Mouse (Mus musculus): ENCODE data around the gene Atf6b. TPM values are rescaled to one million over a fixed set of nuclear protein-coding genes. Genes with fewer than 3 reads are reported as not detected.

Gene Atf6b
- polyA plus RNA-seq (2014; fragmentation: Illumina TruSeq; extraction: RNeasy Lipid Tissue Mini Kit (QIAGEN cat#74804); ENCODE audit: low read depth, low replicate concordance), result 2.6 TPM

DNA sequence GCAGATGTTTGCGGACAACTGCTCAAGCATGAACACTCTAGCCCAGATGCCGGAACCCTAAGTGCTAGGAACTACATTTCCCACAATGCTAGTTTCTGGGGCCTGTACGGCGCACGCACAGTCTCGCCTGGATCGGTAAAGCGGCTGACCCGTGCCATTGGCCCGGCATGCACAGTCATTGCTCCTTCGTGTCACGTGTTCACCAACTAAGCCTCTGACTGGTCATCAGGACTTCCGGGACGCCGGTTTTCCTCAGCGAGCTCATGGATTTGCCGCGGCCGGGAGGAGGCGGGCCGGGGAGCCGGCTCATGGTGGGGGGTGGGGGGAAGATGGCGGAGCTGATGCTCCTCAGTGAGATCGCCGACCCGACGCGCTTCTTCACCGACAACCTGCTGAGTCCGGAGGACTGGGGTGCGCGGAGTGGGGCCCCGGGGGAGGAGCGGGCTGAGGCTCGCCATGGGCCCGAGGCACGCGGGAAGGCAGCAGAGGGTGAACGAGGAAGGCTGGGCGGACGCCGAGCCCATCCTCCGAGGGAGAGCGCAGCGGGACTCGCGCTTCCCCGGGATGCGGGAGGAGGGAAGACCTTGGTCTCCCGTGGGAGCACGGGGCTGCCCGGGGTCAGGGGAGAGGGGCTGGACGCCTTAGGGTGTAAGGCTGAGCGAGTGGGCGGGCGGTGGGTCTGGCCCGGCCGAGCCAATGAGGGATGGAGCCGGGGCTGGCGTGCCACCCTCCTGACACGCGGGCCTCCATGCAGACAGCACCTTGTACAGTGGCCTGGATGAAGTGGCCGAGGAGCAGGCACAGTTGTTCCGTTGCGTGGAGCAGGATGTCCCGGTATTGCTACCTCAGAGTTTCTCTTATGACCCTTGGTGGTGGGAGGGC is at the start of gene Atf6b:
Gene Atf6b, plus strand, starts transcription at position 241 of the 882 bp plus-strand sequence.

DNA sequence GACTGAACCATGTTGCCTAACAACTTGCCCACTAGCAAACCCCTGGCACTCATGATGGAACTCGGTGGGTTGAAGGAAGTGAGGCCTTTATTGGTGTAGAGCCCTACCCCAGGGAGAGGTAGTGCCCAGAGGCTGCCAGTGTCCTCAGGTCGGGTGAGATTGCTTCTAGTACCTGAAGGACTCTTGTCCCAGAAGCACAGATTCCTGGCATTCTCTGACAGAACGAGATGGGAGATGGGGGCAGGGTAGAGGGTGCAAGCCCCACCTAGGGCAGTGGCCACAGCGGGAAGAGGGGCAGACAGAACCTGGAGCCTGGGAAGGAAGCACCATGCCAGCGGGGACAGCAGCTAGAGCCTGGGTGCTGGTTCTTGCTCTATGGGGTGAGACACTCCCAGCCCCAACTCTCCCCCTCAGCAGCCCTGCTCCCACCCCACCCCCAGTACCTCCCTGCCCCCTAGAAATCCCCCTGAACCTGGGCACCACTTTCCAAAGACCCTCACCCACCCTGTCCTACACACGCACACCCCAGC is 49.3 kb upstream of the Atf6b start, which contains the start of gene Ager:
Gene Ager, plus strand, starts transcription at position 297 of the 530 bp plus-strand sequence.

DNA sequence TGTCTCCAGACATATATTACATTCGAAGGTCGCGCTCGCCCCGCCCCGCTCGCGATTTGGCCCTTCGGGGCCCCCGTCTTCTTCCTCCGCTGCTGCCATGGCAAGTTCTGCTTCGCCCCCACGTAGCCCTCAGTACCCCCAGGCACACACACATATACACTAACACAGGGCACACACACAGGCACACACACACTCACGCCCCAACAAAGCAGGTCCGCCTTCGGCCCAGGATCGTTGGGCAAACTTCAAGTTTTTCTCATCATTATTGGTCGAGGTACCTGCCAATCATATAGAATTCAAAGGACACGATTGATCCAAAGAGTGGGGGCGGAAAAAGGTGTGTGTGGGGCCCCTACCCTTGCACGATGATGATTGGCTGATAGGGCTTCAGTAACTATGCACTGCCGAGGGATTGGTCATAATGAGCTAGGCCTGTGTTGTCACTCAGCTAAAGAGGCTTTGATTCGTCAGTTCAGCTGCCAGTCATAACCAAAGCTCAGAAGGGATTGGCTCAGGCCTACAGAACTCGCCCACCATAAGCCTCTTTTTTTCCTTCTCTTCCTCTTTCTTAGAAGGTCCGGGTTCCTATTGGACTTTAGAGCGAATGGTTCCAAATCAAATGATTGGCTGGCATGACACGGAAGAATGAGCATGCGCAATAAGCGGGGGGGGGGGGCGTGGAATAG is 43.4 kb upstream of the Atf6b start, which contains the start of gene Rnf5:
Gene Rnf5, minus strand, starts transcription at position 316 of the 686 bp plus-strand sequence.

DNA sequence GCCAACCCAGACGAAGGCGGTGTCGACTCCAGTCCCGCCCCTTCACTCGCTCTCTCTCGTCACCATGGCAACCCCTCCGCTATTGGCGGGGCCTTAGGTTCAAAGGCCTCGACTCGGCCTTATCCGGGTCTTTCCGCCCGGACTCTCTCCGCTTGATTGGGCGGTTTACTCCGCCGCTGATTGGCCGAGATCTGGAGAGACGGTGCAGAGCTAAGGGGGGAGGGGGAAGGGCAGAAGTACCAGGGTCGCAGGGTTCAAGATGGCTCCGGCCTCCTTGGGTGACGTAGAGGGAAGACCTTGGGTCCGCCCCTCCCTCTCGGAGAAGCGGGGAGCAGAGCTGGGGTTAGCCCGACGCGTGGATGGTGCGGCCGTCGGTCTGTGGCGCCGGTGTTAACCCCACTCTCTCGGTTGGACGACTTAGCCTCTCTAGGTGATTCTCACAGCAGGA is 42.9 kb upstream of the Atf6b start, which contains the start of gene Agpat1:
Gene Agpat1, plus strand, starts transcription at position 202 of the 448 bp plus-strand sequence.

DNA sequence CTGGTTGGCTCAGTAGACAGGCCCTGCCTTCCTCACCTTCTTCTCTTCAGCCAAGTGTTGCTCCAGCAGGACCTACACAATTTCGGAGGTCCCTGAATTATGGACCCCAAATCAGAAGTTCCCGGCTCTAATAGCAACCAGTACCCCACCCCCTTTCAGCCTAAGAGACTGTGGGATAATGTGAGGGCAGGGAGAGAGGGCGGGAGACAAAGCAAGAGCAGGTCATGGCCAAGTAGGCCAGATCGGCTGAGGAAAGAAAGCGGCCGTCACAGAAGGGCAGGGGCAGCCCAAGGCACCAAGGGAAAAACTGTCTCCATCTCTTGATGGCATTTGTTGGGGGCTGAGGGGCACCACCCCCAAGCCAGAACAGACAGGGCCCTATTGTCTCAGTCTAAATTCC is 31.1 kb upstream of the Atf6b start, which contains the start of gene Egfl8:
Gene Egfl8, minus strand, starts transcription at position 101 of the 400 bp plus-strand sequence.

DNA sequence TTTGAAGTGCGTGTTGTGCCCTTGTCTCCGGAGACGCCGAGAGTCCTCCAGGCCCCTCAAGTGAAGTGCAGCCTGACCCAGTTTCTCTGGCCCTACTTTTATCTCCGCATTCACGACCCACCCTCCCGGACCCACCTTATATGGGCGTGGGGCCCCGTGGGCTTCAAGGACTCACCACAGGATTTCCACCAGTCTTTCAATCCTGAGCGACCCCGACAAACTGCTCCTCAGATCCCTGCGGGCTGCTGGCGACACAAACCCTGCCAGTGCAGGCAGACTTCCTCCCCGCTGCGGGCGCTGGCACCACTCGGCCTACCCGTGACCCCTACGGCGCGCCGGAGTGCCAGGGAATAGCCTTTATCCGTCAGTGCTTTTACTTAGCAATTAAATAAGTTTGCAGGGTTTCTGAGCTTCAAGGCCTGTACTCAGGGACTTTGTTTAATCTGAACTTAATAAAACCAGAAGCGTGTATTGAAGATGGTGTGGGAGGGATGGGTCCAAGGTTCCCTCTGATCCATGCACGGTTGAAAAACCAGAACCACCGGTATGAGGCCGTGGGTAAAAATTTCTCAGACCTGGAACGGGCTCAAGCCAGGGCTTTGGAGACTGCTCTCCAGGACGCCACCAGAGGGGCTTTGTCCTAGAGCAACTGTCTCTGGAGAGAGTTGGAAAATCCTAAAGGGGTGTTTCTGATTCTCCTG is 18.9 kb upstream of the Atf6b start, which contains the start of gene Ppt2:
Gene Ppt2, minus strand, starts transcription at position 568 of the 701 bp plus-strand sequence.

DNA sequence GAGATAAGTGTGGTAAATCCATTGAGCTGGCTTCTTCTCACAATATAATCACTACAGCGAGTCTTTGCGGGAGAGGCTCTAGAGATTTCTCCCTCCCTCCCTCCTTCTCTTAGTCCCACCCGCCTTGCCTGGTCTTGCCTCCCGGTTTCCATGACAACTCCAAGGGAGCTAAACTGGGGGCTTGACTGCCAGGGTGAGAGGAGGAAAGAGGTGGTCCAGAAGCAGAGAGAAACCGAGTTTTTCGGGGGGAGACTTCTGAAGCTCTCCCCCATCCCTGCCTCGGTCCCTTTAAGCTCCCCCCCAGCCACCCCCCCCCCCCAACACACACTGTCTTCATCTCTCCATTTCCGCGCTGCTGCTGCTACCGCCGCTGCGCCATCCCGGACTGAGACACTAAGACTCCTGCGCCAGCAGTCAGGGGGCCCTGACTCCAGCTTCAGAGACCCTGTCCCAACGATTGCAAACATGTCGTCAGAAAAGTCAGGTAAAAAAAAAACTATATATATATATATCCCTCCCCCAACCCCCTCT is 17.7 kb upstream of the Atf6b start, which contains the start of gene Prrt1:
Gene Prrt1, plus strand, starts transcription at position 313 of the 531 bp plus-strand sequence.

DNA sequence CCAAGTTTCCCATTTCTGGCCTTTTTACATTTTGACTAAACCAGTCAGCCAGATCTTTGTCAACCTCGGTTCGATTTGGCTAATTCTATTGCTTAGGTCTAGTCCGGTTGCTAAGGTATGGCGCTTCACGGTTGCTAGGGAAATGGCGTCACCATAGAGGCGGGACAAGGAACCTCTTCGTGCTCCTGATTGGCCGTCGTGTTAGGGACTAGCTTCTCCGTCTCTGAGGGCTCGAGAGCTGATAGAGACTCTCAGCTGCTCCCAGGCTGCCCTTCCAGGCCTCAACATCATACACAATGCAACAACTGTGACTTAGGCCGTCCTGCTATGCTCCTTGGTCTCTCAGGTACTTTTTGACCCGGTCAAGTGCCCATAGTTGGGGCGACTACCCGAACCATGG is 2.3 kb upstream of the Atf6b start, which contains the start of gene Fkbpl:
Gene Fkbpl, plus strand, starts transcription at position 157 of the 400 bp plus-strand sequence.

DNA sequence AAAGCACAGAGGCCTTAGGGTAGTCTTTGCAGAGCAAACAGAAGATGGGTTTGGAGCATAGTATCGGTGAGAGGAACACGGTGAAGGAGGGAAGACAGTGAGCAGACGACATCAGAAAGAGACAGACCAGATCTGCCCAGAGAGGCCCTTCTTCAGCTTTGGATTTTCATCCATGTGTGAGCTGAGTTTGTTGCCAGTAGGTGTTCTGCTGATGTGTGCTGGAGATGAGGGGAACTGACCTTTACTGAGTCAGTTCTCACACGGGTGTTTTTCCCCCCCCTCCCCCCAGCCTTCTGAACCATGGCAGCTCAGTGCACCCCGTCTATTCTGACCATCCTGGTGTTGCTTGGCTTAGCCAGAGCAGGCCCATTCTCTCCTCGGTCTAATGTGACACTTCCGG is 23.3 kb downstream of the Atf6b start, which contains the start of gene Tnxb:
Gene Tnxb, plus strand, starts transcription at position 301 of the 400 bp plus-strand sequence.

Other genes starting within 250 kb of the Atf6b start
- gene BC051142, start 248.3 kb upstream of the Atf6b start, polyA plus RNA-seq (2014; fragmentation: Illumina TruSeq; extraction: RNeasy Lipid Tissue Mini Kit (QIAGEN cat#74804); ENCODE audit: low read depth, low replicate concordance), result 3.4 TPM
- not detected for gene Btnl4, start 169.8 kb upstream of the Atf6b start, polyA plus RNA-seq (2014; fragmentation: Illumina TruSeq; extraction: RNeasy Lipid Tissue Mini Kit (QIAGEN cat#74804); ENCODE audit: low read depth, low replicate concordance)
- gene Btnl6, start 129.8 kb upstream of the Atf6b start, polyA plus RNA-seq (2014; fragmentation: Illumina TruSeq; extraction: RNeasy Lipid Tissue Mini Kit (QIAGEN cat#74804); ENCODE audit: low read depth, low replicate concordance), result not detected
- gene Notch4, start 82.9 kb upstream of the Atf6b start, polyA plus RNA-seq (2014; fragmentation: Illumina TruSeq; extraction: RNeasy Lipid Tissue Mini Kit (QIAGEN cat#74804); ENCODE audit: low read depth, low replicate concordance), result 1.3 TPM
- gene Gpsm3, start 57.3 kb upstream of the Atf6b start, polyA plus RNA-seq (2014; fragmentation: Illumina TruSeq; extraction: RNeasy Lipid Tissue Mini Kit (QIAGEN cat#74804); ENCODE audit: low read depth, low replicate concordance), result not detected
- gene Pbx2, start 55.9 kb upstream of the Atf6b start, polyA plus RNA-seq (2014; fragmentation: Illumina TruSeq; extraction: RNeasy Lipid Tissue Mini Kit (QIAGEN cat#74804); ENCODE audit: low read depth, low replicate concordance), result 14.3 TPM
- not detected for gene Ager, start 49.3 kb upstream of the Atf6b start, polyA plus RNA-seq (2014; fragmentation: Illumina TruSeq; extraction: RNeasy Lipid Tissue Mini Kit (QIAGEN cat#74804); ENCODE audit: low read depth, low replicate concordance)
- gene Rnf5, start 43.5 kb upstream of the Atf6b start, polyA plus RNA-seq (2014; fragmentation: Illumina TruSeq; extraction: RNeasy Lipid Tissue Mini Kit (QIAGEN cat#74804); ENCODE audit: low read depth, low replicate concordance), result 60.1 TPM
- gene Agpat1, start 42.9 kb upstream of the Atf6b start, polyA plus RNA-seq (2014; fragmentation: Illumina TruSeq; extraction: RNeasy Lipid Tissue Mini Kit (QIAGEN cat#74804); ENCODE audit: low read depth, low replicate concordance), result 3.4 TPM
- not detected for gene Egfl8, start 31.2 kb upstream of the Atf6b start, polyA plus RNA-seq (2014; fragmentation: Illumina TruSeq; extraction: RNeasy Lipid Tissue Mini Kit (QIAGEN cat#74804); ENCODE audit: low read depth, low replicate concordance)
- gene Ppt2, start 18.6 kb upstream of the Atf6b start, polyA plus RNA-seq (2014; fragmentation: Illumina TruSeq; extraction: RNeasy Lipid Tissue Mini Kit (QIAGEN cat#74804); ENCODE audit: low read depth, low replicate concordance), result 5.6 TPM
- 3.4 TPM for gene Prrt1, start 17.6 kb upstream of the Atf6b start, polyA plus RNA-seq (2014; fragmentation: Illumina TruSeq; extraction: RNeasy Lipid Tissue Mini Kit (QIAGEN cat#74804); ENCODE audit: low read depth, low replicate concordance)
- gene Fkbpl, start 2.4 kb upstream of the Atf6b start, polyA plus RNA-seq (2014; fragmentation: Illumina TruSeq; extraction: RNeasy Lipid Tissue Mini Kit (QIAGEN cat#74804); ENCODE audit: low read depth, low replicate concordance), result 4.7 TPM
- 0.17 TPM for gene Tnxb, start 23.4 kb downstream of the Atf6b start, polyA plus RNA-seq (2014; fragmentation: Illumina TruSeq; extraction: RNeasy Lipid Tissue Mini Kit (QIAGEN cat#74804); ENCODE audit: low read depth, low replicate concordance)
- gene C4b, start 96.7 kb downstream of the Atf6b start, polyA plus RNA-seq (2014; fragmentation: Illumina TruSeq; extraction: RNeasy Lipid Tissue Mini Kit (QIAGEN cat#74804); ENCODE audit: low read depth, low replicate concordance), result 9.4 TPM
- gene Cyp21a1, start 157.4 kb downstream of the Atf6b start, polyA plus RNA-seq (2014; fragmentation: Illumina TruSeq; extraction: RNeasy Lipid Tissue Mini Kit (QIAGEN cat#74804); ENCODE audit: low read depth, low replicate concordance), result 560 TPM
- 11.5 TPM for gene Stk19, start 189.8 kb downstream of the Atf6b start, polyA plus RNA-seq (2014; fragmentation: Illumina TruSeq; extraction: RNeasy Lipid Tissue Mini Kit (QIAGEN cat#74804); ENCODE audit: low read depth, low replicate concordance)
- 3.9 TPM for gene Dxo, start 189.9 kb downstream of the Atf6b start, polyA plus RNA-seq (2014; fragmentation: Illumina TruSeq; extraction: RNeasy Lipid Tissue Mini Kit (QIAGEN cat#74804); ENCODE audit: low read depth, low replicate concordance)
- 3.8 TPM for gene Skiv2l, start 203.1 kb downstream of the Atf6b start, polyA plus RNA-seq (2014; fragmentation: Illumina TruSeq; extraction: RNeasy Lipid Tissue Mini Kit (QIAGEN cat#74804); ENCODE audit: low read depth, low replicate concordance)
- 2.9 TPM for gene Nelfe, start 203.2 kb downstream of the Atf6b start, polyA plus RNA-seq (2014; fragmentation: Illumina TruSeq; extraction: RNeasy Lipid Tissue Mini Kit (QIAGEN cat#74804); ENCODE audit: low read depth, low replicate concordance)
- 1.3 TPM for gene Cfb, start 215.4 kb downstream of the Atf6b start, polyA plus RNA-seq (2014; fragmentation: Illumina TruSeq; extraction: RNeasy Lipid Tissue Mini Kit (QIAGEN cat#74804); ENCODE audit: low read depth, low replicate concordance)
- 2.7 TPM for gene Zbtb12, start 232.3 kb downstream of the Atf6b start, polyA plus RNA-seq (2014; fragmentation: Illumina TruSeq; extraction: RNeasy Lipid Tissue Mini Kit (QIAGEN cat#74804); ENCODE audit: low read depth, low replicate concordance)
- 1.3 TPM for gene Gm20547, start 234.9 kb downstream of the Atf6b start, polyA plus RNA-seq (2014; fragmentation: Illumina TruSeq; extraction: RNeasy Lipid Tissue Mini Kit (QIAGEN cat#74804); ENCODE audit: low read depth, low replicate concordance)

Data from adrenal gland, adult 10 weeks (tissue).